Comparison of ENCODE assay signal across 1 mouse cellular context in the genomic region with DNA sequence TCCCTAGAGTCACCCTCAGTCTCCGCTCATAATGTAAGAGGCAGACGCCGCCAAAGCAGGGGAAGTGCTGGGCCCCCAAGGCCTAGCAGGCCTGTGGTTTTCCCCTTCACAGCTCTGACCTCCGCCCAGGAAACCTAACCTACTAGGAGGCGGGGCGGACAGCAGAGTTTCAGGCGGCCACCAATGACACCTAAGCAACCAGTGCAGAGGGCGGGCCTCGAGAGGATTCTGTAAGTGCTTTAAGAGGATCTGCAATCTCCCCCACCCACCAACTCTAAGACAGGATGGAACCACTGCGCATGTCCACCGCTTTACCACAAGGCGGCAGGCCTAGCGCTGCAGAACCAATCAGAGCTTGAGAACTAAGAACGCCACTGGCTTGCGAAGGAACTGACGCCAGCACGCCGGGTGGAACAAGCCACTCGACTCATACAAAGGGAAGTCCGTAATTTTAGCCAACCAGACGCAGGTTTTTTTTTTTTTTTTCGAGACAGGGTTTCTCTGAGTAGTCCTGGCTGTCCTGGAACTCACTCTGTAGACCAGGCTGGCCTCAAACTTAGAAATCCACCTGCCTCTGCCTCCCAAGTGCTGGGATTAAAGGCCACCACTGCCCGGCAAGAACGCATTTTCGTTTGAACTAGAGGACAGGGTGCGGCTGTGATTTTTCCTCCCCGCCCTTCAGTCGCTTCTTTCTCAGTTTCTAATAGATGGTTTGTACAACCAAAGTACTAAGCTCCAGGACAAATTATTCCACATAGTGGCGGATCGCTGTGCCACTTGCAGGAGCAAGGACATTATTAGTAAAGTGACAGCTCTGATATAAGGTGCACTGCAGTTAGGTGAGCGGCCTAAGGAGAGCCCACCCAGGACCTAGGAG.
TF ChIP-seq lines count a peak whose summit lies in the region.

No protein-coding gene starts in this region.

TF ChIP-seq in MEL, 35 proteins besides CTCF, POLR2A, EP300 and RAD21:
- TF ChIP-seq HCFC1 (IDR thresholded peaks at IDR 0.05; ENCODE audit: low read depth, low read length) (peak; percentile 77), MAX (IDR thresholded peaks at IDR 0.05; ENCODE audit: low read length) (0 out of 2 replicates have a peak, but pooled peaks have one; percentile 18), ETS1 (IDR thresholded peaks at IDR 0.05; ENCODE audit: low read depth, low read length) (peak; percentile 18; the same call in 1 of the 2 replicates), JUND (IDR thresholded peaks at IDR 0.05; ENCODE audit: low read depth, low read length) (no peak), MYB (IDR thresholded peaks at IDR 0.05; ENCODE audit: low read depth, low read length) (peak; percentile 49; the same call in 1 of the 2 replicates), MYC (IDR thresholded peaks at IDR 0.05; ENCODE audit: low read depth, low read length) (peak; percentile 13; the same call in 1 of the 2 replicates), TCF12 (IDR thresholded peaks at IDR 0.05; ENCODE audit: low read depth, low read length) (peak; percentile 50), ZNF384 (IDR thresholded peaks at IDR 0.05; ENCODE audit: low read depth, low read length) (peak; percentile 92), ELF1 (IDR thresholded peaks at IDR 0.05; ENCODE audit: low read depth, low read length) (0 out of 2 replicates have a peak, but pooled peaks have one; percentile 8), TBP (IDR thresholded peaks at IDR 0.05; ENCODE audit: low read depth, low read length) (peak; percentile 67), SIN3A (IDR thresholded peaks at IDR 0.05; ENCODE audit: low read length) (no peak), POLR2AphosphoS2 (IDR thresholded peaks at IDR 0.05; ENCODE audit: low read length) (peak; percentile 84), ZMIZ1 (IDR thresholded peaks at IDR 0.05; ENCODE audit: low read depth, low read length) (0 out of 2 replicates have a peak, but pooled peaks have one; percentile 9), NRF1 (IDR thresholded peaks at IDR 0.05; ENCODE audit: insufficient read depth, low read depth, low read length, poor library complexity, severe bottlenecking) (peak; percentile 91), KAT2A (conservative IDR thresholded peaks at IDR 0.05; ENCODE audit: low read depth, low read length) (peak; percentile 33; the same call in 1 of the 2 replicates), NELFE (IDR thresholded peaks at IDR 0.05; ENCODE audit: low read depth, low read length) (peak; percentile 69), SMC3 (IDR thresholded peaks at IDR 0.05; ENCODE audit: low read depth, low read length) (no peak), RCOR1 (IDR thresholded peaks at IDR 0.05; ENCODE audit: low read depth, low read length) (no peak)
TF ChIP-seq in MEL: peak in this region for 14.
